Mouse (Mus musculus) erythroid progenitor cell, adult 5-6 weeks (primary cell): ENCODE results near the gene Amot. TPM values are rescaled to one million over a fixed set of nuclear protein-coding genes. Genes with fewer than 3 reads are reported as not detected.

Experiments
- total RNA-seq, 2 experiments: library from RNA; stranded (forward) in 1 of 2; stranded (reverse) in 1 of 2; fragments of 150-400 nt in 1 of 2; fragments of 186-747, 209-891 nt in 1 of 2; gene quantifications; 2 replicates each; pipeline versions ENCODE4 v1.2.3 to v1.2.4; 2015 to 2017; ENCODE audit warnings: low replicate concordance in 2 of 2

Amot gene
- total RNA-seq, 2 experiments from 2014 or later: 5.9 TPM; not detected in 1

Other genes with a start within 250 kb of the Amot start
- not detected in 2 replicates for gene Lhfpl1, start 156.1 kb downstream of the Amot start, total RNA-seq (2015; ENCODE audit: low replicate concordance)
- gene Lhfpl1, start 156.1 kb downstream of the Amot start, total RNA-seq (2017; ENCODE audit: low replicate concordance): not detected in 2 replicates